Mouse (Mus musculus): ENCODE data around the gene Ccm2l.

DNA sequence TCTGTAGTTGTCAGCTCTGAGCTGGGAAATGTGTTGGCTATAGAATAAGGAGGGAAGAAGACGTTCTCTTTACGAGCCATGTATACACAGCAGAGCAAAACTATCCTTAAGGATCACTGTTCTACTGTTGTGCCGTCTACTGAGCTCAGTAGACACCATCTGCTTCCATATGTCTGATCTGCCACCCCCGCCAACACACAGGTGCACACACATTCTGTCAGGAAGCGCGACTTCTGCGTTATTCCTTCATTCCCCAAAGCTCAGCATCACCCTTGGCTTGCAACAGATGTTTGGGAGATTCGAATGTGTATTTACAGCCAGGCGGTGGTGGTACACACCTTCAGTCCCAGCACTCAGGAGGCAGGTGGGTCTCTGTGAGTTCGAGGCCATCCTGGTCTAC is 21.3 kb downstream of the Ccm2l start:
- no peak for TF ChIP-seq GATA1 (IDR thresholded peaks at IDR 0.05; ENCODE audit: borderline replicate concordance, low read length)
- TF ChIP-seq FLI1 (IDR thresholded peaks at IDR 0.05; ENCODE audit: low read length): no peak
